Comparison of ENCODE assay signal across 8 mouse cellular contexts in the genomic region with DNA sequence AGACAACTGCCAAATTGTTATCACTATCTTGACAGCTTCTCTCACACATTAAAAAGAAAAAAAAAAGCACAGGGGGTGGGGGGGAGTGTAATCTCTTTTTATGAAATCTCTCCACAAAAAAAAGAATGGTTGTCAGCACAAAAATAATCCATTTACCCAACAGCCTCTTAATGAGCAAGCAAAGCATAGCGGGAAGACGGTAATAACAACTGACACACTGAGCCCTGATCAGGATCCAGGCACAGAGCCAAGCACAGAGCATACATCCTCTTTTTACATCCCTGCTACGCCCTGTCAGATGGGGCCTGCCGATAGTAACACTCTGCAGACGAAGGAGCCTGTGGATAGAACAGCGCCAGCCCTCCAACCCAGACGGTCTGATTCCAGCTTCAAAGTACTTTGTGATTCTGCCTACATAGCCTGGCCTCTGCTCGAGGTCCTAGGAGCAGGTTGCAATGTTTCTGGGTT.
A peak's percentile ranks its signal among the peaks of the same experiment; 100 is the strongest.
DNase-seq lines count a peak whose midpoint lies in the region.

No protein-coding gene starts in this region.

- DNase-seq in cerebellum, postnatal 36 days: peak; percentile 24 to 32
- DNase-seq in cerebellum, adult 11 months: no peak
- peak; percentile 11 for DNase-seq in right cerebral cortex, adult 18-20 months
- DNase-seq in right cerebral cortex, postnatal 25 days: no peak
- peak; percentile 14 for DNase-seq in lung, postnatal 25 days (ENCODE audit: low spot score)
- peak; percentile 23 for DNase-seq in telencephalon, adult 2 months (ENCODE audit: low read depth, low spot score)
- no peak for DNase-seq in thymus, postnatal 25 days
- DNase-seq in embryo, embryonic 9.5 days (ENCODE audit: extremely low spot score): no peak

Comparison
In these comparisons a context has a peak if more than half of its experiments do, and no peak if none do; other contexts are left out.
1. DNase-seq: peak in cerebellum, postnatal 36 days (2 of 2), right cerebral cortex, adult 18-20 months (single experiment), lung, postnatal 25 days (single experiment) and telencephalon, adult 2 months (single experiment); none in cerebellum, adult 11 months (single experiment), right cerebral cortex, postnatal 25 days (single experiment), thymus, postnatal 25 days (single experiment) and embryo, embryonic 9.5 days (single experiment).